Mouse (Mus musculus): ENCODE results near the gene Ddo. TPM values are rescaled to one million over a fixed set of nuclear protein-coding genes. Genes with fewer than 3 reads are reported as not detected.
A peak's percentile ranks its signal among the peaks of the same experiment; 100 is the strongest.

Gene Ddo
- polyA plus RNA-seq (2012; ENCODE audit: insufficient read depth, insufficient read length, missing spikeins): not detected in 2 replicates

DNA sequence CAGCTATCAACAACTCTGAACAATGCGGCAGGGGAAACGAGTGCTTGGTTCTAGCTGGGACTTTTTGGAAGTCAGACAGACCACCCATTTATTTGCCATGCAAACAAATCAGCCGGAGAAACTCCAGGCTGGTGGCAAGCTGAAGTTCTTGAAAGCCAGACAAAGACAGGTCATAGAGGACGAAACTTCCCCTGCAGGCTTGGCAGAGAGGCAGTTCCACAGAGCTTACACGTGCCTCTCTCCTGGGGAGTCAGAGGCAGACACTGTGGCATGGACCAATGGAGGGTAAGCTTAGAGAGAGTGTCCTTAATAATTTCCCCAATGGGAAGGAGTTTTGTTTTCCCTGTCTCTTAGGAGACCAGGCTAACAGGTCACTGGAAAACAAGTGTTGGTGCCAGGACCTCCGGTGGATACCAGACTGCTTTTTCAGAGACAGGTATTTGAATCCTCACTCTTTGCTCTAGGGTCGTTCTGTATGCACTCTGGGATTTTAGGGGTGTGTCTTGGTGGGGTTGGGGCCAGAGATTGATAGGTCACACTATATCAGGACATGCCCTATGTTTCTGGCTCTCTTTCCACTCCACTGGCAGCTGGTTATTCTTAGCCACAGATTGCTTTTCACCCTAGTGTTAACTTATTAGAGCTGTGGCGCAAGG, at the start of gene Ddo:
Gene Ddo, plus strand, starts transcription at position 356 of the 656 bp plus-strand sequence.
- H3K27ac ChIP-seq (ENCODE audit: insufficient read depth, low read depth, low read length): no peak within 1 kb of the TSS
- no peak for TF ChIP-seq CTCF (IDR thresholded peaks at IDR 0.05; ENCODE audit: low read depth, low read length)
- TF ChIP-seq POLR2A (IDR thresholded peaks at IDR 0.05; ENCODE audit: borderline replicate concordance, low read depth, low read length): no peak
- no peaks in the 10 kb centered on the region for H3K4me1 ChIP-seq (ENCODE audit: control insufficient read depth, insufficient read depth, low read length)
- no peak within 1 kb of the TSS for H3K4me3 ChIP-seq (ENCODE audit: insufficient read depth, low read length)

DNA sequence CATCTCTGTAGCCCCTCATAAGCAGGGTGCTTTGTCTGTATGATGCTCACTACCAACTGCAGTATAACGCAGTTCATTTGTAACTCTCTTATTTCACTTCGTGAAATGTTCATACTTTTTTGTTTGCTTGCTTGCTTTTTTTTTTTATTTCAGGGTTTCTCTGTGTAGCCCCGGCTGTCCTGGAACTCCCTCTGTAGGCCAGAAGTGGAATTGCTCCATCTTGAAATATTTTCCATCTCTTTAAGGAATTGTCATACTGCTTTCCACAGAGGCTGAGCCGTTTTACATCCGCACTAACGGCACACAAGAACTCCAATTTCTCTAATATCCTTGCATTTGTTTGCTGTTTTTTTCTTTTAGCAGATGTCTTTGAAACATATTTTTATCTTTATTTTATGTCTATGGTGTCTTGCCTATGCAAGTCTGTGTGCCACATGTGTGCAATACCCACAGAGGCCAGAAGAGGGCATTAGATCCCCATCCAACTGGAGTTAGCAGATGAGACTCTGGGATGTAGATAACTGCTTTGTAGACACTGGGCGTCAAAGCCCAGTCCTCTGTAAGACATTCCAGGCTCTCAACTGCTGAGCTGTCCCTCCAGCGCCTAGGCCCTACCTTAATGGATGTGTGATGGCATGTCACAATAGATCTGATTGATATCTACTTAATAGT, 46.1 kb upstream of the Ddo start:
- no peak overlapping the region for H3K27ac ChIP-seq (ENCODE audit: insufficient read depth, low read depth, low read length)
- no peak overlapping the region for H3K4me3 ChIP-seq (ENCODE audit: insufficient read depth, low read length)
- no peaks in the 10 kb centered on the region for H3K4me1 ChIP-seq (ENCODE audit: control insufficient read depth, insufficient read depth, low read length)
- TF ChIP-seq CTCF (IDR thresholded peaks at IDR 0.05; ENCODE audit: low read depth, low read length) (peak; percentile 37; the same call in 1 of the 2 replicates), POLR2A (IDR thresholded peaks at IDR 0.05; ENCODE audit: borderline replicate concordance, low read depth, low read length) (no peak)

DNA sequence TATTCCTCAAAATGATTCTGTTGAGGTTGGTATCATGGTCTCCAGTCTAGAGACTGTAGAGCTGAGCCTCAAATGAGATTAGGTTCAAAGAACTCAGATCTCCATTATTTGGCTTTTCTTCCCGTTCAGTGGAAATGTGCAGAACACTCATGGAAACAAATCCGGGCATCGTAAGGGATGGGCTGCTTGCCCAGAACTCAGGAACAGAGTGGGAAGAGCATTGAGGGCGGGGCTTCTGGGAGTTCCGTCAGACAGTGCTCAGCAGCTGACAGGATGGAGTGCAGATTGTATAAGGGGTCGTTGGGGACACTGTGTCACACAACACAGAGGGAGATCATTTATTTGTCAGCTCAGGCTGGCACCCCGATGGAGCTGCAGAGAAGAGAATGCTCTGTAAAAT, 37.6 kb upstream of the Ddo start:
- Histone ChIP-seq H3K27ac (ENCODE audit: insufficient read depth, low read depth, low read length) (no peak overlapping the region), H3K4me1 (ENCODE audit: control insufficient read depth, insufficient read depth, low read length) (no peaks in the 10 kb centered on the region), H3K4me3 (ENCODE audit: insufficient read depth, low read length) (no peak overlapping the region)
- no peak for TF ChIP-seq POLR2A (IDR thresholded peaks at IDR 0.05; ENCODE audit: borderline replicate concordance, low read depth, low read length)
- TF ChIP-seq CTCF (IDR thresholded peaks at IDR 0.05; ENCODE audit: low read depth, low read length): no peak

DNA sequence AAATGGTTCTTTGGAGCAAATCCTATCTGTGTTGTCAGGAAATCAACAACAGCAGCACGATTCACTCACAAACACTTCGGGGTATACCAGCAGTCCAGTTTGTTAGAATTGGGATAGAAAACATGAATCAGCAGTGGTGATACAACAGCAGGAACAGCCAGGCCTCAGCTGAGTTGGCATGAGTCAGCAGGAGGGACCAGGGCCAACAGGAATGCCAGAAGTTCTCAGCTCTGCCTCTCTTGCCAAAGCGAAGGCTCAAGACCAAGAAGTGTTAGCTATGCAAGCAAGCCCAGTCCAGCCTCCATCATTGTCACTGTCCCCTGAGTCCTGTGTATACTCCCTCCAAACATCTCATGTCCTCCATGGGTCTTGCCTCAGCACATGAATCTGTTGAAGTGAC, 32.6 kb upstream of the Ddo start:
- no peak overlapping the region for H3K4me3 ChIP-seq (ENCODE audit: insufficient read depth, low read length)
- H3K4me1 ChIP-seq (ENCODE audit: control insufficient read depth, insufficient read depth, low read length): no peaks in the 10 kb centered on the region
- no peak overlapping the region for H3K27ac ChIP-seq (ENCODE audit: insufficient read depth, low read depth, low read length)
- no peak for TF ChIP-seq CTCF (IDR thresholded peaks at IDR 0.05; ENCODE audit: low read depth, low read length)
- no peak for TF ChIP-seq POLR2A (IDR thresholded peaks at IDR 0.05; ENCODE audit: borderline replicate concordance, low read depth, low read length)

DNA sequence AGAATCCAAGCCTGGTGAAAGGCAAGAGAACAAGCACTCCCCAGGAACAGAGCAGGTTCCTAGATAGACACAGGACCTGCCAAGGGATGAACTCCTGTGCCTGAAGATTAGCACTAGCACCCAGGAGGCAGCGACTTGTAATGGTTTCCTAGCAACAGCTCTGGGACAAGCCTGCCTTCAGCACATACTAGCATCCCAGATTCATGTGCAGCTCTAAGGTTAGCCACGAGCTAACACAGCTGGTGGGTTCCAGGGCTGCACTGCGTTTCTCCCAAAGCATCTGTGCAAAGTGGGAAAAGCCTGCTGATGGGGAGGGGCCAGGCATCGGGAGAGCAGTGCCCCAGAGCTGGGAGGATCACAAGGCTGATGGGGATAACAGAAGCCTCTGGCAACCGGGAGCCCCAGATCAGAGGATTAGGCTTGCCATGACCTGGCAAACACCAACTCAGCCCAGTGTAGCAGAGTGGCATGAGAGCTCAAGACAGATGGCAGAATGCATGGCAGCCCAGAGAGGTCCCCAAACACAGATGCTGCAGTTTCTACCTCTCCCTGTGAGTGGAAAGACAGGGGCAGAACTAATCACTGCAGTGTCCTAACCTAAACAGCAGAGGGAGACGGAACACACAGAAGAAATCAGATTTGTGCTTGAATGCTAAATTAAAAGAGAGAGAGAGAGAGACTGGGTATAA, 25.0 kb upstream of the Ddo start:
- no peaks in the 10 kb centered on the region for H3K4me1 ChIP-seq (ENCODE audit: control insufficient read depth, insufficient read depth, low read length)
- no peak for TF ChIP-seq CTCF (IDR thresholded peaks at IDR 0.05; ENCODE audit: low read depth, low read length)
- TF ChIP-seq POLR2A (IDR thresholded peaks at IDR 0.05; ENCODE audit: borderline replicate concordance, low read depth, low read length): no peak
- no peak overlapping the region for H3K27ac ChIP-seq (ENCODE audit: insufficient read depth, low read depth, low read length)
- H3K4me3 ChIP-seq (ENCODE audit: insufficient read depth, low read length): no peak overlapping the region

DNA sequence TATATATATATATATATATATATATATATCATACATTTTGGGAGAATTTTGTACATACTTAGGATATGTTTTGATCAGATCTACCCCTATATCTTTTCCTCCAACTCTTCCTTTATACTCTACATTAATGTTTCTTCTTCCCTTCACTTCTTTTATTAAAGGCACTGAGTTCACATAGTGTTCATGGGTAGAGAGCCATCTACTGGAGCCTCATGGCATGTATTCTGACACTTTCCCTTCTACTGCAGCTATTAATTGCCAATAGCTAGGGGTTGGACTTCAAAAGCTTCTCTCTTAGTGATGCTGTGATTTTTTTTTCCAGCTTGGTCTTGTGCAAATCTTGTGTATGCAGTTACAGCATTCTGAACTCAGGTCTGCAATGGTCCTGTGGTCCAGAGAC, 11.8 kb upstream of the Ddo start:
- TF ChIP-seq CTCF (IDR thresholded peaks at IDR 0.05; ENCODE audit: low read depth, low read length): no peak
- TF ChIP-seq POLR2A (IDR thresholded peaks at IDR 0.05; ENCODE audit: borderline replicate concordance, low read depth, low read length): no peak
- H3K4me1 ChIP-seq (ENCODE audit: control insufficient read depth, insufficient read depth, low read length): no peaks in the 10 kb centered on the region
- no peak overlapping the region for H3K4me3 ChIP-seq (ENCODE audit: insufficient read depth, low read length)
- no peak overlapping the region for H3K27ac ChIP-seq (ENCODE audit: insufficient read depth, low read depth, low read length)

DNA sequence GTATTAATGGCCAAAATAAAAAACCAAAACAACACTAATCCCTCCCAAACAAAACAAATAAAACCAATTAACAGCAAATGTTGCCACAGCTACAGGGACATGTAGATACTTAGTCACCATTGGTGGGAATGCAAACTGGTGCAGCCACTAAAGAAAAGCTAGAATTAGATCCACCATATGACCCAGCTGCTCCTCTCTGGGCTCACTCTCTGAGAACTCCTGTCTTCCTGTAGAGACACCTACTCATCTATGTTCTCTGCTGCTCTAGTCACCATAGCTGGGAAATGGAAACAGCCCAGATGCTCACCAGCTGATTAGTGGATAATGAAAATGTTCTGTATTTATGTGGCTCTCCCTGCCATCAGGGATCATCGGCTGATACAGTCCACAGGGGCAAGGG, 10.1 kb upstream of the Ddo start:
- H3K4me1 ChIP-seq (ENCODE audit: control insufficient read depth, insufficient read depth, low read length): no peaks in the 10 kb centered on the region
- no peak overlapping the region for H3K4me3 ChIP-seq (ENCODE audit: insufficient read depth, low read length)
- TF ChIP-seq CTCF (IDR thresholded peaks at IDR 0.05; ENCODE audit: low read depth, low read length) (no peak), POLR2A (IDR thresholded peaks at IDR 0.05; ENCODE audit: borderline replicate concordance, low read depth, low read length) (no peak)
- no peak overlapping the region for H3K27ac ChIP-seq (ENCODE audit: insufficient read depth, low read depth, low read length)

DNA sequence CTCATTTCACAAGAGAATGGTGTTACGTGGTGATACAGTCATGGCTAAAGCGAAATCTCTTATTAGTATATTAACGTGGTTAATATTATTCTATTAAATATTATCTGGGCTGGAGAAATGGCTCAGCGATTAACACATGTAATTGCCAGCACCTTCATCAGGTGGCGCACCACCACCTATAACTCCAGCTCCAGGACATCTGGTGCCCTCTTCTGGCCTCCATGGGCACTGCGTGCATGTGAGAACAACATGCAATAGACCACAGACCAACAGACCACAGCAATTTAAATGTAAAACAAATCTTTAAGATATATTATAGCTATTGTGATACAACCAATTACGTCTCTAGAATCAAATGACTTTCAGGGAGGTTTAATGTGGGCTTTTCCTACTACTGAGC, 671 bp upstream of the Ddo start:
- Histone ChIP-seq H3K4me3 (ENCODE audit: insufficient read depth, low read length) (no peak overlapping the region), H3K27ac (ENCODE audit: insufficient read depth, low read depth, low read length) (no peak overlapping the region), H3K4me1 (ENCODE audit: control insufficient read depth, insufficient read depth, low read length) (no peaks in the 10 kb centered on the region)
- TF ChIP-seq POLR2A (IDR thresholded peaks at IDR 0.05; ENCODE audit: borderline replicate concordance, low read depth, low read length): no peak
- peak; percentile 54 for TF ChIP-seq CTCF (IDR thresholded peaks at IDR 0.05; ENCODE audit: low read depth, low read length)

DNA sequence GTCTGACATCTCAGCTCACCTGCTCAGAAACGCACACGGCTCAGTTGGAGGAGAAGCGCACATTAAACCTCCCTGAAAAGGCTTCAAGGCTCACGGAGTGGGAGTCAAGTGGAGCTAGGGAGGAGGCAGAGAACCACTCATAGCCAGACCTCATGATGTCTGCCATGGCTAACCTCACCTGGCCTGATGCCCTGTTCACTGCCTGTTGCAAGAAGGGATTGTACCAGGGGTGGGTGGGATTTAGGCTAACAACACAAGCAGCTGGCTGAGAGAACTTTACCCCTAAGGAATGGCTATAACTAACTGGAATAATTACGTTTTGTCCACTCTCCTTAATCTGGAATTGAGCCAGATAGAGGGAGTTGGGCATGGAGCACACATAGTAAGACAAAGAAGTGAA, 646 bp downstream of the Ddo start:
- Histone ChIP-seq H3K4me1 (ENCODE audit: control insufficient read depth, insufficient read depth, low read length) (no peaks in the 10 kb centered on the region), H3K4me3 (ENCODE audit: insufficient read depth, low read length) (no peak overlapping the region), H3K27ac (ENCODE audit: insufficient read depth, low read depth, low read length) (no peak overlapping the region)
- TF ChIP-seq POLR2A (IDR thresholded peaks at IDR 0.05; ENCODE audit: borderline replicate concordance, low read depth, low read length): no peak
- no peak for TF ChIP-seq CTCF (IDR thresholded peaks at IDR 0.05; ENCODE audit: low read depth, low read length)

DNA sequence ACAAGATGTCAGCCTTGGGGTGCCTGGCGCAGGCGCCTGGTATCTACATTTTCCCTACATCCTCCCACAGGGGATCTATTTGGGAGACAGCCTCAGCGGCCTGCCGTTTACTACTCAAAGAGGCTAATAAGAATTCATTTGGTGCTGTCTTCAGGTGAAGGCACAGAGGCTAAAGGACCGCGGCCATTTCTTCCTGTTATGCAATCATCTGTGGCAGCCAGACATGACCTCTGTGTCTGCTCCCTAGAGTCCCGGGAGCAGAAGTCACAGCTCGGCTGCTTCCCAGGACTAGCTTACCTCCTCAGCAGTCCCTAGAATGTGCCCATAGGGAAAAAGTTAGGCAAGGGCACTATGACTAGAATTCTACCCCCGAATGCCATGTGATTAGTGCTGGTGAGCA, 1.1 kb downstream of the Ddo start:
- no peak overlapping the region for H3K27ac ChIP-seq (ENCODE audit: insufficient read depth, low read depth, low read length)
- H3K4me1 ChIP-seq (ENCODE audit: control insufficient read depth, insufficient read depth, low read length): no peaks in the 10 kb centered on the region
- TF ChIP-seq POLR2A (IDR thresholded peaks at IDR 0.05; ENCODE audit: borderline replicate concordance, low read depth, low read length) (no peak), CTCF (IDR thresholded peaks at IDR 0.05; ENCODE audit: low read depth, low read length) (no peak)
- H3K4me3 ChIP-seq (ENCODE audit: insufficient read depth, low read length): no peak overlapping the region

Measured in bone marrow macrophage, adult 2 months (primary cell).